Mouse (Mus musculus): ENCODE data around the gene Ch25h.

Ch25h gene

DNA sequence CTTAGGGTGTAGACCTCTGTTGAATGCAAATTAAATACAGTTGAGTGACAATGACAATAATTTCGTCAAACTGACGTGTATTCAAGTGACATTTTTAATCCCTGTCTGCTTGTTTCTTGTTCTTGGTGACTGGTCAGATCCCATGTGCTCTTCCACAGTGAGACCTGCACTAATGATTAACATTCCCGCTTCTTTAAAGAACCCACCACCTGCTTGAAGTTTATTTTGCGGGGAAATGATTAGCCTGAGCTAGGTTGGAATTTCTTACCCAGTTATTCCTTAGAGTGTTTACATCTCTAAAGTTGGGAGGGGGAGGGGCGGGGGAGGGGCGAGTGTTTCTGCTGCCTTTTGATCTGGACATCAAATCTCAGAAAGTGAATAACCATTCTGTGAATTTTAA lies 6.7 kb downstream of the Ch25h start:
- no peak for DNase-seq (ENCODE audit: low spot score)

DNA sequence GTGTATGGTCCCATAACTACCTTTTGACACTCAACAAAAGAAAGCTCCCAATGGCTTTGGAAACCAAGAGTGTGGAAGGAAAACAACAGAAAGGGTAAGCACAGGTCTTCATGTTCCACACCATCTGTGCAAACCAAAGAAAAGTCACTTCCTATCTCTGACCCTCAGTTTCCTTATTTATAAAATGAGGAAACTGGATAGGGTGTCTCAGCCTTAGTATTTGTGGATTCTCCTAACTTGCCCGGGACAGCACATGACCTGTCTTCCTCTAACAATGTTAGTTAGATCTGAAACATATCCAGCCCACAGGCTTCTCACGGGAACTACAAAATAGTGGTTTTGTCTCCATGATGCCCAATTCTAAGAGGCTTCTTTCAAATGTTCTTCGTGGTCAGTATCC lies 10.5 kb downstream of the Ch25h start:
- DNase-seq (ENCODE audit: low spot score), result no peak

DNA sequence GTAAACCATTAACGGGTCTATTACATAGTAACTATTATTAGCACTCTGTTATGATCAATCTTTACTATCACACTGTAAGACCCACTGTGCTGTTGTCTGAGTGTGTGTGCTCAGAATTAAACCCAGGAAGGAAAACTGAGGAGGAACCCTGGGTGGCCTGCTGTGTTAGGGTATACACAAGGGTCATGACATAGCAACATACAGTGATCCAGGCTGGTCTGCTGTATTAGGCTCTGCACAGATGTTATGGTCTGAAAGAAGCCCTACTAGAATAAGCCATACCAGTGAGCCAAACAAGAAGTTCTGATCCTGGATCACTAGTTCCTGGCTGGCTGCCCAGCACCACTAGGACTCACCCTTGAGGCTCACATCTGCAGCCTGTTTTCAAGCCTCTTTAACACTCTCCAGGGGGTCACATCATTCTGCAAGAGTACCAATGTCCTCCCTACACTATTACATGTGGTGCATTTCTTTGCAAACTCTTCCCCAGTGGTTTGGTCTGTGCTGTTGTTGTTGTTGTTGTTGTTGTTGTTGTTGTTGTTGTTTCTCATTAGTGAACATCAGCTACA lies 13.4 kb downstream of the Ch25h start:
- no peak for DNase-seq (ENCODE audit: low spot score)

DNA sequence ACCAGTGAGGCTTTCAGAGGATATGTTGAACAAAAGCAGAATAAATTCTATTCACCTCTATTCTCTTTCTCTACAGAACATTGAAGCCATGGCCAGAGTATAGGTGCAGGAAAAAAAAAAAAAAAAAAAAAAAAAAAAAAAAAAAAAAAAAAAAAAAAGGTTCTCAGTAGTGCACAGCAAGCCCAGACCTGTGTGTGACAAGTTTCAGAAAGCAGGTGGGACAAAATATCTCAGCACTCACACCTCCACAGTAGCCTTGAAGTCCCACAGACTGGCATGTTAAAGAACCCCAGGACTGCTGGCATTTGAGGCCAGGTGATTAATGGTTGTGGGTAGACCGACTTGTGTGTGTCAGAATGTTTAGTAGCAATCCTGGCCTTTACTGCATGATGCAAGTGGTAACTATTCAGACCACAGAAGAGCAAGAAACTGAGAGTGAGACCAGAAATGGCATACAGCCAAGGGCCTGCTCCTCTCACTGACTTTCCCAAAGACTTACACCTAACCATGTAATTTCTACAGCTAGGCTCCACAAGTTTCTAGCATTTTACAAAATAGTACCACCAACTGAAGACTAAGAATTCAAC lies 24.1 kb downstream of the Ch25h start:
- no peak for DNase-seq (ENCODE audit: low spot score)

DNA sequence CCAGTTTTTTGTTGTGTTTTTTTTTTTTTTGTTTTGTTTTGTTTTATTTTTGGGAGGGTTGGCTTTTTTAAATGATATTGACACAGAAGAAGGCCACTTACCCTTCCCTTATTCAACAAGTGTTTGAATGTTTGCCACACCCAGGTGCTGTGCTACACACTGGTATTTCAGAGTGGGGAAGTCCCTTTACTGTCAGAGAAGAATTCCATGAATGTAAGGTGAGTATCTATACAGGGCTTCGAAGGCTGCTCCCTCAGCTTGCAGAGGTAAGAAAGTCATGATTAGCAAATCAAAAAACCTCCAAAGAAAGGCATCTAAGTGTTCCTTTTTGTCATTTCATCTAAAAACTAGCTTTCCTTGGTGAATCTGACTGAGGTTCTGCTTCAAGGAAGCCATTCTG lies 26.1 kb downstream of the Ch25h start:
- DNase-seq (ENCODE audit: low spot score), result no peak

DNA sequence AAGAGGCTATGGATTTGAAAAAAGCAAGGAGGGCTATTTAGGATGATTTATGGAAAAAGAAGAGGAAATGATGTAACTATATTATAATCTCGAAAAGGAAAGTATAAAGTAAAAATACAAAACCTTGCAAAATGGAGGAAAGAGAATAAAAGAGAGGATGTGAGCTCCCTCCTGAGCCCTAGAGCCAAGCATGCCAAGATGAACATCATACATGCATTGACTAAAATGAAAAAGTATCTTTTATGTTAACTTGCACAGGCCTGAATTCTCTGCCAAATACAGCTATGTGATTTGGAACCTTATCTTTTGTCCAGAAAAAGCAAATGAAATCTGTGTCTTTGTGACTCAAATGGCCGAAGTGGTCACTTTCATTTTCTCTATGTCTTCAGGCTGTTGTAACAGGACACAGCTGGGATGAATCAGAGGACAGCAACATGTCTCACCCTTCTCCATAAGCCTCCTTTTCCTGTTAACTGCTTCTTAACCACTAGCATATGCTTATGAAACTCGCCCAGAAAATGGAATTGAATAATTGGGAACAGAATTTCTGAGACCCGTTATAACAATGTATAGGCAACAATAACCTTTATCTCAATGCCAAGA lies 29.5 kb downstream of the Ch25h start:
- no peak for DNase-seq (ENCODE audit: low spot score)

DNA sequence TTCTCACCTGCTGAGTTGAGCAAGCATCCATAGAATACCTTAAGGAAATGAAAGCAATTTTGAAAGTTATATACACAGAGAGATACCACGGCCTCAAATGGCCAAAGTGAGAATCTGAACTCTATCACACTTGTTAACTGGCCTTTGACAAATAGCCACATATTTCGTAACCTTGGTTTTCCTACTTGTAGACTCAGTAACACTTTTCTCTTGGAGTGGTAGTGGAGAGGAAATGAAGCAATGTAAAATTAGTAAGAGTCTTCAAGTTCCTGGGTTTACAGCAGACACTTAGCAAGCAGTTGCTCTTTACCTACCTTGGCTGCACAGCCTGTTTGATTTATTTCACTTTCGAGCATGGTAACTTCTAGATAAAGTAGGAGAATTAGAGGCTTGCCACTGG lies 30.2 kb downstream of the Ch25h start:
- no peak for DNase-seq (ENCODE audit: low spot score)

DNA sequence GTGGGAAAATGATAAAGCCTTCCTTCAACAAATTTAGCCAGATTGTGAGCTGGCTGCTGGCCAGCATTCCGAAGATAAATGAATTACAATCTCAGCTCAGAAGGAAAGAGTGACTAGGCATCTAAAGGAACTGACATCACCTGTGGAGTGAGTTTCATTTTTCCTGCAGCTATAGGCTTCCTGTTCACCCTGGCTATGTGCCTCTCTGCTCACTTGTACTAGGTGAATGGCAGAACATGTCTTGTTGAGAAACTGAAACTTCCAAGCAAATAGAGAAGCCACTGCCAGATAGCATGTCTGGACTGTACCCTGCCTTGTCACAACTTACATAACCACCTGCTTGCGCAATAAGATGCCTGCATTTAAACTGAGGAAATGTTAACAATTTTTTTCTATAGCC lies 33.0 kb downstream of the Ch25h start:
- DNase-seq (ENCODE audit: low spot score), result peak; percentile 26

DNA sequence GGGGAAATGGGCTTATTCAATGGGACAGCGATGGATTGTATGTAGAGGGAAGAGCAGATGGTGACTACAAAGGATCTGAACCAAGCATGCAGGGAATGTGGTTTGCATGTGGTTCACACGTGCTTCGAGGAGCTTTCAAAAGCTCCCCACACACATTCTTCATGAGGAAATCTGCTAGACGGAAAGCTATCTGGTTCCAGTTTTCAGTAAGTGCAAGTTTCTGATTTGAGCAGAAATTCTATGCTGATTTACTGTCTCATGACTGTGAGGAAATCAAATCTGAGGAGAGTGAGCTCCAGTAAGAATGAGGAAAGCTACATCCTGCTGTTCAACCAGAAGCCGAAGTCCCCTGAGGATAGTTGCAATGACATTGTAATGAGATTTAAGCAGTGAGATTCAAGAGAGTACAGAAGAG lies 39.8 kb downstream of the Ch25h start:
- no peak for DNase-seq (ENCODE audit: low spot score)

DNA sequence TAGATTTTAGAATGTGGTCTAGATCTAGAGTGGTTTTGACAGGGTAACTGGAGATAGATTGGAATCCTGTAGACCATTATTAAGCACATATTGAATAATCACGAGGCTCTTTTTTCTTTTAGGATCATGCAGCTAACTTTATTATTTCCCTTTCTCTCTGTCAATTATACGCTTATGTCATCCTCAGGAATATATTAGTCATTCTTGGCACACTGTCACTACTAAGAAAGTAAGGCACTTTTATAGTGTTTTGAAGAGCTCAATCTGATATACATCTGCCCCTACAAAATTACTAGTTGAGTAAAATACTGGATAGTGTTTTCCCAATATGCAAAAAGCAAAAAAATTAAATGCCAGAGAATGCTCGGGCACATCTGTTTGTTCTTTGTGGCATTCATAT lies 43.6 kb downstream of the Ch25h start:
- no peak for DNase-seq (ENCODE audit: low spot score)

DNA sequence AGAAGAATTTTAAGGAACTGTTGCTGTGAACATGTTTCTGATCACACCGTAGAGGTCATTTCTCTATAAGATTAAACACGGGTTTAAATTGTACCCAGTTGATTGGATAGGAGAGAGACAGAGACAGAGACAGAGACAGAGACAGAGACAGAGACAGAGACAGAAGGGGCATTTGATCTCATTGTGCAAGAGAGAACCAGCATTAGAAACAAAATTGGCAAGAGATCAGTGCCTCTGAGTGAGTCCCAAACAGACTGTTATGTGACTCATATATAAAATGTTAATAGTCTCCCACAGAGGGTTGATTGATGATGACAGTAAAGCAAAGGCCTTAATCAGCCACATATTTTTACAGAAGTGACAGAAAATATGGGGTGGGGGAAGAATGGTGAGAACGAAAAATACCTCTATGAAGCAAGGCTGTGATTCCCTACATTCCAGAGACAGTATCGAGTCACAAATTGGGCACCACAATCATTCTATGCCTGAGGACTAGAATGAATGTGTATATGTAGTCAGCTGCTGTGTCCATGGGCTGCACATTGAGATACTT lies 51.1 kb downstream of the Ch25h start:
- DNase-seq (ENCODE audit: low spot score), result no peak

All from layer of hippocampus, adult 11-12 months (tissue).